8 mouse cellular contexts compared by ENCODE assay signal in genomic region chr11:45881026-45881682, GRCm38 (mm10). TPM values are rescaled to one million over a fixed set of nuclear protein-coding genes. Genes with fewer than 3 reads are reported as not detected.
DNase-seq lines count a peak whose midpoint lies in the region; ATAC-seq and TF ChIP-seq lines count a peak whose summit lies in the region.

No protein-coding gene starts in this region.

- H3K27ac ChIP-seq in forebrain, embryonic 14.5 days (ENCODE audit: low read depth, low read length), result no peak overlapping the region; the same call in 1 of the 2 replicates
- no peak overlapping the region; the same call in 1 of the 2 replicates for H3K27ac ChIP-seq in limb, embryonic 14.5 days (replicated peaks; ENCODE audit: low read depth, low read length)

- peaks cover 10% of the 10 kb centered on the region for H3K4me1 ChIP-seq in forebrain, embryonic 14.5 days (ENCODE audit: control insufficient read depth, insufficient read depth, low read length)
- peaks cover 31% of the 10 kb centered on the region for H3K4me1 ChIP-seq in limb, embryonic 14.5 days (ENCODE audit: control insufficient read depth, insufficient read depth, low read length)

- ATAC-seq in forebrain, embryonic 14.5 days, result peak; percentile 38
- peak; percentile 60 for ATAC-seq in limb, embryonic 14.5 days (ENCODE audit: low FRiP score, low read depth)
- no peak for ATAC-seq in monocyte, adult 5-6 weeks (replicated peaks; ENCODE audit: insufficient number of reproducible peaks, low FRiP score, low TSS enrichment, poor library complexity, severe bottlenecking)

- peak; percentile 42 for DNase-seq in ovary, postnatal 14 days (ENCODE audit: low spot score)
- DNase-seq in ovary, postnatal 10 days (ENCODE audit: low spot score), result no peak
- DNase-seq in adrenal gland, postnatal 10 days, result peak; percentile 68
- peak; percentile 86 for DNase-seq in forebrain, embryonic 14.5 days (ENCODE audit: low spot score)
- DNase-seq in induced T-regulatory cell, adult 2 months (ENCODE audit: low read depth), result peak; percentile 40
- peak; percentile 84 for DNase-seq in limb, embryonic 14.5 days (ENCODE audit: low spot score)
- peak; percentile 46 for DNase-seq in naive thymus-derived CD4-positive, alpha-beta T cell, adult 2 months (ENCODE audit: low read depth)

- H3K4me2 ChIP-seq in forebrain, embryonic 14.5 days (ENCODE audit: low read length), result peak overlapping the region; percentile 22; the same call in 1 of the 2 replicates
- H3K4me2 ChIP-seq in limb, embryonic 14.5 days (replicated peaks; ENCODE audit: low read depth, low read length, severe bottlenecking), result no peak overlapping the region; the same call in 1 of the 2 replicates

- WGBS in forebrain, embryonic 14.5 days, result 7% methylated on average over 6 of the region's 6 CpGs
- WGBS in limb, embryonic 14.5 days, result 22% methylated on average over 6 of the region's 6 CpGs

- no peak overlapping the region for H3K9ac ChIP-seq in forebrain, embryonic 14.5 days (ENCODE audit: low read length)
- H3K9ac ChIP-seq in limb, embryonic 14.5 days (ENCODE audit: low read depth, low read length, severe bottlenecking), result no peak overlapping the region

- H3K9me3 ChIP-seq in forebrain, embryonic 14.5 days (replicated peaks; ENCODE audit: control insufficient read depth, low read length), result no peaks in the 10 kb centered on the region
- no peaks in the 10 kb centered on the region for H3K9me3 ChIP-seq in limb, embryonic 14.5 days (ENCODE audit: control insufficient read depth, low read length)

- TF ChIP-seq POLR2A in limb, embryonic 14.5 days (IDR thresholded peaks at IDR 0.05; ENCODE audit: borderline replicate concordance, extremely low read depth, insufficient read depth, insufficient read length), result no peak

- no peak overlapping the region for H3K4me3 ChIP-seq in forebrain, embryonic 14.5 days (ENCODE audit: low read depth, low read length)
- no peak overlapping the region for H3K4me3 ChIP-seq in limb, embryonic 14.5 days (replicated peaks; ENCODE audit: low read length)

- no peaks in the 10 kb centered on the region for H3K27me3 ChIP-seq in forebrain, embryonic 14.5 days (replicated peaks; ENCODE audit: control insufficient read depth, insufficient read depth, low read length)
- no peaks in the 10 kb centered on the region for H3K27me3 ChIP-seq in limb, embryonic 14.5 days (ENCODE audit: control insufficient read depth, insufficient read depth, low read length)

- peaks cover 11% of the 10 kb centered on the region for H3K36me3 ChIP-seq in forebrain, embryonic 14.5 days (ENCODE audit: control insufficient read depth, insufficient read depth, low read length)
- H3K36me3 ChIP-seq in limb, embryonic 14.5 days (ENCODE audit: control insufficient read depth, insufficient read depth, low read length), result peaks cover 15% of the 10 kb centered on the region

RNA-seq across cellular contexts. Expression of gene Clint1, which starts 29.3 kb away (rescaled TPM):
- 10 to 100 TPM; 59.8 to 64.5 TPM for total RNA-seq in adrenal gland, postnatal 10 days (2021)
- 38.4 and 43.2 TPM in 2 replicates for polyA plus RNA-seq in forebrain, embryonic 14.5 days (2014; fragmentation: Nextera tagmentation; extraction: Ambion mirVana)
- polyA plus RNA-seq in limb, embryonic 14.5 days (2012; rRNA removed), result 99.8 and 102 TPM in 2 replicates
- polyA plus RNA-seq in limb, embryonic 14.5 days (2014; fragmentation: Nextera tagmentation; extraction: Ambion mirVana), result 77.3 and 81.3 TPM in 2 replicates
- total RNA-seq in monocyte, adult 5-6 weeks (2017), result 148 to 190 TPM (median 173 TPM) in 3 replicates
